Mouse (Mus musculus) myocyte (in vitro differentiated cells): ENCODE data around the gene Rph3al.

ENCODE experiments used
- CEBPB ChIP-seq: IDR thresholded peaks from 2 replicates; pipeline ENCODE4 v1.6.1; 2011; ENCODE audit warnings: mild to moderate bottlenecking, moderate library complexity; ENCODE audit not compliant: poor library complexity, insufficient read depth, severe bottlenecking
- E2F4 ChIP-seq: IDR thresholded peaks from one replicate; pipeline ENCODE4 v1.6.1; 2011; ENCODE audit warnings: mild to moderate bottlenecking, control low read depth, moderate library complexity; ENCODE audit not compliant: insufficient read depth
- POLR2AphosphoS2 ChIP-seq: IDR thresholded peaks from one replicate; pipeline ENCODE4 v1.6.1; 2011; ENCODE audit warnings: low read depth, control low read depth; ENCODE audit not compliant: insufficient read length
- TCF3 ChIP-seq: IDR thresholded peaks from one replicate; pipeline ENCODE4 v1.6.1; 2011; ENCODE audit warnings: low read depth, control low read depth; ENCODE audit not compliant: insufficient read length
- USF1 ChIP-seq: IDR thresholded peaks from one replicate; pipeline ENCODE4 v1.6.1; 2011; ENCODE audit warnings: low read depth, mild to moderate bottlenecking, control low read depth, moderate library complexity

DNA sequence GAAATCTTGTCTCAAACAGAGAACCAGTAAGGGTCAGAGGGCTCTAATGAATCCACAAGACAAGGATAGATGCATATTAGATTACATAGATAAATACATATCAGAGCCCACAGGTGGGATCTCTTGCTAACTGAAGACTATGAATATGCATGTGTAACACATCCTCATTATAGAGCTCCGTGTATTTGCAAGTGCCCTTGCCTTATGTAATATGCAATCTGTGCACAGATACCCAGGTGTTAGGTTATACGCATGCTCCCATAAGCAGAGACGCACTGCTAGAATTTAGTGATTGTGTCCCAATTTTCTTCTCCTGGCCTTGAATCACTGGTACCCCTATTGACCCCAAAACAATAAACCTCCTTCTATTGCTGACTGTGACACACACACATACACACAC lies 34.0 kb upstream of the Rph3al start:
- TF ChIP-seq USF1 (no peak), TCF3 (no peak), CEBPB (no peak), POLR2AphosphoS2 (no peak), E2F4 (no peak)
